Mouse (Mus musculus) adrenal gland, adult 8-10 months (tissue): ENCODE measurements around the gene Abhd2. TPM values are rescaled to one million over a fixed set of nuclear protein-coding genes. Genes with fewer than 3 reads are reported as not detected.
A peak's percentile ranks its signal among the peaks of the same experiment; 100 is the strongest.

Experiments
- DNase-seq: peaks from one replicate; pipeline ENCODE4 v3.0.0; 2022
- total RNA-seq, 4 experiments: library from RNA; stranded (reverse); gene quantifications; 2 replicates each; pipeline ENCODE4 v1.2.4; 2022

Gene Abhd2
- total RNA-seq, 4 experiments from 2014 or later, result 1,088 to 1,472 (median 1,425) TPM

DNA sequence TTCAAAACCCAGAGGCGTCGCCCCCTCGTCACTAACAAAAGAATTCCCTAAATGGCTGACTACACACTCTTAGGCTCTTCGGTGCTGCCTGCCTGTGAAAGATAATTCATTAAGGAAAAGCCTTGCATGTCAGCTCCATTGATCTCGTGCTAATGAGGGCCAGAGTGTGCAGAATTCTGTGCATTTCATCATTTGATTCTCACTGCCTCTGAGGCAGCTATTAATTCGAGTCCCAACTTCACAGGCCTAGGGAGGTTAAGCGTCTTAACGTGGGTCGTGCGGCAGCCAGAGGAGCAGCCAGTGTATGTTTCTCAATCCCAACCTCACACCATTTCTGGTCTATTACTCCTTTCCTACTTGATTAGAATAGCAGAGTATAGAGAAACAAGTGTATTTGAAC is 58.2 kb downstream of the Abhd2 start:
- no peak for DNase-seq

GRCm38 (mm10) chr7:79333419-79333818 is 60.4 kb downstream of the Abhd2 start:
- DNase-seq, result no peak

DNA sequence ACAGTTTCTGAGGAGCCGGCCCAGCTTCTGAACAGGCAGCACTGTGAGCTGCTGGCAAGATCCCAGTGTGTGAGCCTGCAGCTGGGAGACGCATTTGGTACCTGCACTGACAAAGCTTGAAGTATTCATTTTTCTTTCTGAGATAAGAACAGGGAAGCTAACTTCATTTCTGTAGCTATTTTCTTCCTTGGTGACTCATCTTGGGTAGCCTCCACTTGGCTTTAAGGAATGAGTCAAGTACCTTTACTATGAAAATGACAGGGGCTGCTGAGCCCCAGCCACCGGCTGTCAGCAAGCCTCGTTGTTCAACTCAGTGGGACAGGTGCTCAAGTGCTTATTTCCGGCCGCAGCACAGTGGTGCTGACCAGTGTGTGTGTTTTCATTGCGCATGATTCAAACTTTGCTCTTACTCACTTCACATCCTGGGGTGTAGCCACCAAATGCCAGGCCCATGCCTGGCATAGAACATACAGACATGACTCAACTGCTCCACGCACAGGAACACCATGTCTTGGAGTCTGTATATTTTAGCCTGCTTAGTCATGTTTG is 63.4 kb downstream of the Abhd2 start:
- no peak for DNase-seq

DNA sequence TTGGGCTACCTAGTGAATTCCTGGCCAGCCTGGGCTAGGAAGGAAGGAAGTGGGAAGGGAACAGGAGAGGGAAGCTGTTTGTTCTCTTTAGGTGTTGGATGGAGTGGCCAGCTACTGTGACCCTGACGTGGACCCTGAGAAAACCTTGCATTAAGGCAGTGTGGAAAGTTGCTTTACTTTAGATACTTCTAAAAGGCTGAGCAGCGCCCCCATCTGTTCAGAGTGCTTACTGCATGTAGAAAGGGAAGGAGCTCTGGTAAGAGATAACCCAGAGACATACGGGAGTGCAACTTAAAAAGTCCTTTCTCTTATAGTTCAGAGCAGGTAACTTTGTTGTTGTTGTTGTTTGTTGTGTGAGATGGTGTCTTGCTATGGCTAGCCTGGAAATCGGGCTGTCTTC is 72.9 kb downstream of the Abhd2 start:
- peak; percentile 53 for DNase-seq

GRCm38 (mm10) chr7:79346555-79347075 is 73.6 kb downstream of the Abhd2 start:
- no peak for DNase-seq

DNA sequence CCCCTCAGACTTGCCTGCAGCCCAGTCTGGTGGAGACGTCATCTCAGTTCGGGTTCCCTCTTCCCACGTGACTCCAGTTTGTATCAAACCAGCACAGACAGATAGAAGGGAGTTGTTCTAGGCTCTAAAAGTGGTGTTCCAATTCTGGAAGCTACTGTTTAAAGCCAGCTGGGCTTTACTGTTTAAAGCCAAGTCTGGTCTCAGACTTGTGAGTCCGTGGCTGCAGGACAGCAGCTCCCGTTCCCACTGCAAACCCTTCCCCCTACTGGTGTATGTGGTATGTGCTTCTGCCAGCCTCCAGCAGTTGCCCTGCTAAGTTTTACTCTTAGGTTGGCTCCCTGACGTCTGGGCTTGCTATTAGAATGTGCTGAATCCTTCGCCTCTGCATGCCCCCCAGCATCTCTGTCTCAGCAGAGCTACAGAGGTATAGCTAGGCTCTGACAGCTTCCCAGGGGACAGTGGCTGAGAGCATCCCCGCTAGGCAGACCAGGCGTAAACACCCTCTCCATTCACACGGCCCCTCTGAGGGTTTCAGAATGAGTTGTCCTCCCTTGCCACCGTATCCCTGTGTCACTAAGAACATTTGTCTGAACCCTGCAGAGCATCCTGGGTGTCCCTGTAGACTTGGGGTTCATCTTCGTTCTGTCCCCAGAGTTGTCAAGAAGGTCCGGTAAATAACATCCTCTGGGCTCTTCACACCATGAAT is 74.3 kb downstream of the Abhd2 start:
- DNase-seq, result no peak

- DNase-seq, result no peak
Observed at GRCm38 (mm10) chr7:79348816-79349215, 75.8 kb downstream of the Abhd2 start.

DNA sequence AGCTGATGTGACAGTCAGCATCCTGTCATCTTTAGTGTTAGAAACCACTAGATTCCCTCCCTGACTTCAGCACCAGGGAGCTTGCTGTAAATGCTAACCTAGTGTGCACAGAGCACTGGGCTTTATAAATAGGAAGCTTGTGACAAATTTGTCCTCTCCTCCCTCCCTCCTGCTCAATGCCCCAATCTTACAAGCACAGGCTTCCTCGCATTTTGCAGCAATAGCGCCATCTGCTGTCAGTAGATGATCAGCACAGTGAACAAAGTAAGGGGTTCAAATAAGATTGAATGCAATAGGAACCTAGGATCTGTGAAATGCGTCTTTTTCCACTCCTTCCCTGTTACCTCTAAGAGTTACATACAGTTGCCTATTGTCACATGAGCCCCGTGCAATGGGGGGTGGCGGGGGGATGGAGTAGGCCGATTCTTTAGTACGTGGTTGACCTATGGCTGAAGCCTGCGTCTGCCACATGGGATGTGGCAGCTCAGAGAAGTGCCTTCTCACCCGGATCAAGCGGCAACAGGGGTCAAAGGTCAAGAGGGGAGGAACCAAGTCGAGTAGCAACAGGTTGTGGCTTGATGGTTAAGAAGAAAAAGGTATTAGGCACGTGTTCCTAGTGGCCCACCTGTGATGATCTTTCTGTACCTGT is 76.9 kb downstream of the Abhd2 start:
- peak; percentile 40 for DNase-seq

- no peak for DNase-seq
Observed at GRCm38 (mm10) chr7:79358350-79359182, 85.6 kb downstream of the Abhd2 start.

DNA sequence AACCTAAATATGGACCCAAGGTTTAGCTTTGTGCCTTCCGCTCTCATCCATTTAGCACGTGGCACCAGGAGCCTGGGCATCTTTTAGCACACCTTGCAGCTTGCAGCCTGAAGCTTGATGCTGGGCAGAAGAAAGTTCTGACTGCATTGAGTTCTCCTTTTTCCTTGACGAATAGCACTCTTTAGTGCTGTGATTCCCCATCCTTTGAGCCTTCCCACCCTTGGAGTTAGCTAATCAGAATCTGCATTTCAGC is 86.1 kb downstream of the Abhd2 start:
- DNase-seq, result no peak

DNA sequence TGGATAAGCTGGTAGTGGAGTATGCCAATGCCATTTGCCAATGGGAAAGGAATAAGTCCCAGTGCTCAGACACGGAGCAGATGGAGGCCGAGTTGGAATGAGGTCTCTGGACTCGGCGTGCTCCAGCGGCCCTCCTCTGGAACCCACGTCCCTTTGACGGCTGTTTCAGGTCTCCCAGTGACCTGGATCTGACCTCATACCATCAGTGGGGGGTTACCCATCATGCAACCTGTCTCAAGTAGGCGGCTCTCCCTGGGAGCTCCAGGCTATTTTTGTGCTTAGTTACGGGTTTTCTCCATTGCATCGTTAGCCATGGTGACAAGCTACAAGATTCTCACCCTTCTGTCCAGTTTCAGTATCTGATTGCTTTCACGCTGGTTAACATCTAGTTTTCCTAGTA is 87.1 kb downstream of the Abhd2 start:
- no peak for DNase-seq

GRCm38 (mm10) chr7:79362208-79362607 is 89.2 kb downstream of the Abhd2 start:
- DNase-seq, result no peak

DNA sequence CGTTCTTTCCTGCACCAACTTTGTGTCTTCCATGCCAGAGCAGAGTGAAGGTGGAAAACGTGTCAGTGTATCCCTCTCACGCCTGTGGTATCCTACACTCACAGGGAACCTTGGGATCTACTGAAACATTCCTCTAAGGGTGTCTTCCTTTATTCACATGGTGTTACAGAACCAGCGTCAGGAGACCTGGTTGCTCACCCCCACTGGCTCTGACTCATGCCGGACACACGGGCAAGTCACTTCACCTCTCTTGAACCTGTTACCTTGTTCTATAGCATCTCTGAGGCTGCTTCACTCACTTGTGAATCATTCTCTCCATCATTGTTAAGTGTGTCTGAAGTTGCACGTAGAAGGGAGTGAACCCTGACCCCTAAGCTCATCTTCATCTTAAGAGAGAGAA is 89.8 kb downstream of the Abhd2 start:
- no peak for DNase-seq

DNA sequence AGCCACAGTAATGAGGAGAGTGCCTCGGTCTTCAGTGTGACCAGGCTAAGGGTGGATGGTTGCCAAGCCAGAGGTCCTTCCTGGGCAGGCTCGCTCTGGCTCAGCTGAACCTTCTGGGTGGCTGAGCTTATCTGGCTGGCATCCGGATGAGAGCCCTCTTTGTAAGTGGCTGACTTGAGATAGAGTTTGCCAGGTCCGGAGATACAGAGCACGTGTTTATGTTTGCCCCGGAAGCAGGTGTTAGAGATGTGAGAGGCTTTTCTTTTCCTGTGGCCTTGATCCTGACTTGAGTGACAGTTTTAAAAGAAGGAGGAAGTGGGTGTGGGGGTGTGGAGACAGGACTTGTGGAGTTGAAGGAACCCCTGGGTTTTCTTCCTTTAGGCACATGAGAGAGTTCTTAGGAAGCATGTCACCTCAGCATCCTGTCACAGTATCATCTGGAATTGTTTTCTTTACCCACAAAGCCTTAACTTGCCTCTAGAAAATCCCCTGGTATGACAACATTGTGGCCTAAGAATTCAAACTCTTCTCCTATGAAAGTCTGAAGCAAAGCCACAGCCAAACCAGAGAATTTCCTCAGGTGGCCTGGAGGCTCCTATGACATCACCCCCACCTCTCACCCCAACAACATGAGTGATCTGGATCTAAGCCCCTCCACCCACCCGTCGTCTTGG is 90.5 kb downstream of the Abhd2 start:
- DNase-seq, result peak; percentile 42

GRCm38 (mm10) chr7:79368664-79369063 is 95.7 kb downstream of the Abhd2 start:
- DNase-seq, result no peak

GRCm38 (mm10) chr7:79369416-79369815 is 96.4 kb downstream of the Abhd2 start:
- DNase-seq, result no peak

- DNase-seq, result peak; percentile 44
Observed at GRCm38 (mm10) chr7:79371321-79371879, 98.4 kb downstream of the Abhd2 start.

GRCm38 (mm10) chr7:79374017-79374416 is 101.0 kb downstream of the Abhd2 start:
- no peak for DNase-seq

DNA sequence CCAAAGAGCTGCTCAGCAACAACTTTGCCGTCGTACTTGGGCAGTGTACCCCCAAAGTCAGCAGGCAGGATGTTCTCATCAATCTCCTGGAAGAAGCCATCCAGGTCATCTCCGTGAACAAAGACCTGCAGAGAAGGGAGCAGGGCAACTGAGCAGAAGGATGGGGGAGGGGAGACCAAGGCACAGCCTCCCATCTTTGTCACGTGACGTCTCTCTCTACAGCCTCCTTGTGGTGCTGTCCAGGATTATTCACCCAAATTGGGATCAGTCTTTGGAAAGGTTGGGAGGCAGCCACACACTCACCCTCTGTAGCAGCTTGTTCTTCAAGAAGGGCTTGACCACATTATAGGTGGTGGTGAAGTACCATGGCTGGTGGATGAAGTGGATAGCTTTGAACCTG is 102.6 kb downstream of the Abhd2 start:
- DNase-seq, result no peak

DNA sequence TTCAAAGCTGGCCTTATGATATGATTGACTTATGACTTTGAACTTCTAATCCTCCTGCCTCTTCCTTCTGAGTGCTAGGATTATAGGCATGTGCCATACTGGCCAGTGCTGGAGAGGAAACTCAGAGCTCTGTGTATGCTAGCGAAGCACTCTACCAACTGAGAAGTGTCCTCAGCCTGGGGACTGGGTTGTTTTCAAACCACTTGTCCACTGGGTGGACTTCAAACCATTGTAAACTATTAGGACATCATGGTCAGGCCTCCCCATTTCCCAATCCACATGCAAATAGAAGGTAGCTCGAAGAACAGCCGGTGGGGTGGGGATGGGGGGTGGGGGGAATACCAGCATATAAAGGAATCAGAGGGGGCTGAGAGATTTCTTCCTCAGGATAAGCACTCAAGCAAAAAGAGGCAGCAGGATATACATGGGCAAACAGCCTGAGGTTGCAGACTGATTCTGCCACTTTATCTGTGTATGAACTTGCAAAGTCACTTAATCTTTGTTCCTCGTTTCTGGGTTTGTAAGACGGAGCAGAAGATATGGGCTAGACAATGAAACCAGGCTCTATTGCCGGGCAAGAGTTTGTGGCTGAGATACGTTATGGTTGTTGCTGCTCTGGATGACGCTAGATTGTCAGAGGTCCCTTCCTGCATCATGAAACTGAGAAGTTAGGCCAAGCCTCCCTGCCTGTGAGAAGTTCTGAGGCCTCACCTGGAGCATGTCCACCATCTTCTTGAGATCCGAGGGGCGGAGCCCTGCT is 103.7 kb downstream of the Abhd2 start:
- no peak for DNase-seq

DNA sequence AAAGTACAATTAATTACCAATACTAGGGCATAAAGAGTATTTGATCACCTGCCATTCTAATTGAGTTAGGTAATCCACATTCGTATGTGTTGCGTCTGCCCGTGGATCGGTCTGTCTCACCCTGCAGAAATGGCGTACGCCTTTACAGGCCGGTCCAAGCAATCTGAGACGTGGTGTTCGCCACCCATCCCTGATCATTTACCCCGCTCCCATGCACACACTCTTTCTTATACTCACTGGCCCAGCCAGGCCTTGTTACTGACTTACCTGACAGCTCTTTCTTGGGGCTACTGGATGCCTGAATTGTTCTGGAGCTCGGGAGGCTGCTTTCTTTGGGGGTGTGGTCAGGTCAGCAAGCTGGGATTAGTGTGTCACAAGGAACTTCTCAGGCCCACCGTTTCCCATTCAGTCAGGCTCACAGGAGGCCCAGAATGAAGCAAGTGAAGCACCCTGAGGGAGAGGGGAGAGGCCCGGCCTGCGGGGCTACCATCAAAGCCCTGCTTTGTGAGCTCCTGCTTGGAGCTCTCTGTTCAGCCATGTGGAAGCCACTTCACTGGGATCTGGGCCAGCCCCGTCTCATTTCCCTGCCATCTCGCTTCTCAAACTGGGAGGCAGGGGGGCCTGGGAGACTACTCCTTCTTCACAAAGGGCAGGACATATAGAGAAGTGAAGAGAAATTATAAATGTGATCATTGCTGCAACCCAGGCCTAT is 113.6 kb downstream of the Abhd2 start, which contains the start of gene Rlbp1:
TSS of gene Rlbp1 (minus strand) at position 627 of the 712 bp plus-strand sequence.
- DNase-seq, result no peak
